Mouse (Mus musculus): Measurements from ENCODE around the gene Itpr2. TPM values are rescaled to one million over a fixed set of nuclear protein-coding genes. Genes with fewer than 3 reads are reported as not detected.

The Itpr2 gene
- total and polyA plus RNA-seq, 3 experiments: 2.3 to 46.0 (median 37.6) TPM

GRCm38 (mm10) chr6:146273256-146273655, 228.8 kb downstream of the Itpr2 start:
- TF ChIP-seq POLR2AphosphoS5 (IDR thresholded peaks at IDR 0.05; ENCODE audit: insufficient replicate concordance, low read depth, low read length) (no peak), GATA2 (IDR thresholded peaks at IDR 0.05; ENCODE audit: borderline replicate concordance, low read depth, low read length) (no peak), TAL1 (conservative IDR thresholded peaks at IDR 0.05; ENCODE audit: low read depth, low read length) (no peak), CTCF (IDR thresholded peaks at IDR 0.05; ENCODE audit: low read depth, low read length) (no peak), GATA1 (IDR thresholded peaks at IDR 0.05; ENCODE audit: borderline replicate concordance, low read length) (no peak)
- ATAC-seq (ENCODE audit: extremely low read depth, insufficient number of reproducible peaks, low FRiP score, poor library complexity, severe bottlenecking): no peak
- no peak for DNase-seq (ENCODE audit: low spot score)
- H3K4me3 ChIP-seq (ENCODE audit: low read depth, low read length): no peak overlapping the region
- H3K27me3 ChIP-seq (ENCODE audit: insufficient read depth, low read length): no peaks in the 10 kb centered on the region
- H3K36me3 ChIP-seq (replicated peaks): peaks cover 4% of the 10 kb centered on the region
- peaks cover 4% of the 10 kb centered on the region for H3K4me1 ChIP-seq (ENCODE audit: insufficient read depth, low read depth, low read length)
- no peaks in the 10 kb centered on the region for H3K9me3 ChIP-seq (replicated peaks)

GRCm38 (mm10) chr6:146272253-146273036, 229.6 kb downstream of the Itpr2 start:
- Histone ChIP-seq H3K9me3 (replicated peaks) (no peaks in the 10 kb centered on the region), H3K4me3 (ENCODE audit: low read depth, low read length) (no peak overlapping the region), H3K36me3 (replicated peaks) (peaks cover 4% of the 10 kb centered on the region), H3K4me1 (ENCODE audit: insufficient read depth, low read depth, low read length) (peaks cover 4% of the 10 kb centered on the region), H3K27me3 (ENCODE audit: insufficient read depth, low read length) (no peaks in the 10 kb centered on the region)
- ATAC-seq (ENCODE audit: extremely low read depth, insufficient number of reproducible peaks, low FRiP score, poor library complexity, severe bottlenecking) (no peak), DNase-seq (ENCODE audit: low spot score) (peak; percentile 32)
- TF ChIP-seq GATA1 (IDR thresholded peaks at IDR 0.05; ENCODE audit: borderline replicate concordance, low read length) (no peak), CTCF (IDR thresholded peaks at IDR 0.05; ENCODE audit: low read depth, low read length) (peak; percentile 73)

GRCm38 (mm10) chr6:146270776-146271533, 231.1 kb downstream of the Itpr2 start:
- H3K27me3 ChIP-seq (ENCODE audit: insufficient read depth, low read length): no peaks in the 10 kb centered on the region
- H3K36me3 ChIP-seq (replicated peaks): peaks cover 4% of the 10 kb centered on the region
- H3K9me3 ChIP-seq (replicated peaks): no peaks in the 10 kb centered on the region
- DNase-seq (ENCODE audit: low spot score) (peak; percentile 20), ATAC-seq (ENCODE audit: extremely low read depth, insufficient number of reproducible peaks, low FRiP score, poor library complexity, severe bottlenecking) (peak; percentile 96)
- H3K4me1 ChIP-seq (ENCODE audit: insufficient read depth, low read depth, low read length): peaks cover 4% of the 10 kb centered on the region
- TF ChIP-seq POLR2AphosphoS5 (IDR thresholded peaks at IDR 0.05; ENCODE audit: insufficient replicate concordance, low read depth, low read length): no peak
- H3K4me3 ChIP-seq (ENCODE audit: low read depth, low read length): no peak overlapping the region

GRCm38 (mm10) chr6:146270162-146270561, 231.9 kb downstream of the Itpr2 start:
- TF ChIP-seq CTCF (IDR thresholded peaks at IDR 0.05; ENCODE audit: low read depth, low read length) (no peak), GATA2 (IDR thresholded peaks at IDR 0.05; ENCODE audit: borderline replicate concordance, low read depth, low read length) (no peak), GATA1 (IDR thresholded peaks at IDR 0.05; ENCODE audit: borderline replicate concordance, low read length) (no peak), POLR2AphosphoS5 (IDR thresholded peaks at IDR 0.05; ENCODE audit: insufficient replicate concordance, low read depth, low read length) (no peak), TAL1 (conservative IDR thresholded peaks at IDR 0.05; ENCODE audit: low read depth, low read length) (no peak)
- Histone ChIP-seq H3K27me3 (ENCODE audit: insufficient read depth, low read length) (no peaks in the 10 kb centered on the region), H3K4me3 (ENCODE audit: low read depth, low read length) (no peak overlapping the region), H3K36me3 (replicated peaks) (peaks cover 4% of the 10 kb centered on the region), H3K4me1 (ENCODE audit: insufficient read depth, low read depth, low read length) (peaks cover 4% of the 10 kb centered on the region), H3K9me3 (replicated peaks) (no peaks in the 10 kb centered on the region)
- no peak for ATAC-seq (ENCODE audit: extremely low read depth, insufficient number of reproducible peaks, low FRiP score, poor library complexity, severe bottlenecking)
- DNase-seq (ENCODE audit: low spot score): no peak

GRCm38 (mm10) chr6:146269291-146269690, 232.7 kb downstream of the Itpr2 start:
- peaks cover 3% of the 10 kb centered on the region for H3K36me3 ChIP-seq (replicated peaks)
- H3K4me1 ChIP-seq (ENCODE audit: insufficient read depth, low read depth, low read length): peaks cover 4% of the 10 kb centered on the region
- DNase-seq (ENCODE audit: low spot score): no peak
- no peaks in the 10 kb centered on the region for H3K27me3 ChIP-seq (ENCODE audit: insufficient read depth, low read length)
- ATAC-seq (ENCODE audit: extremely low read depth, insufficient number of reproducible peaks, low FRiP score, poor library complexity, severe bottlenecking): no peak
- TF ChIP-seq CTCF (IDR thresholded peaks at IDR 0.05; ENCODE audit: low read depth, low read length) (no peak), TAL1 (conservative IDR thresholded peaks at IDR 0.05; ENCODE audit: low read depth, low read length) (no peak), POLR2AphosphoS5 (IDR thresholded peaks at IDR 0.05; ENCODE audit: insufficient replicate concordance, low read depth, low read length) (no peak), GATA2 (IDR thresholded peaks at IDR 0.05; ENCODE audit: borderline replicate concordance, low read depth, low read length) (no peak), GATA1 (IDR thresholded peaks at IDR 0.05; ENCODE audit: borderline replicate concordance, low read length) (no peak)
- H3K4me3 ChIP-seq (ENCODE audit: low read depth, low read length): no peak overlapping the region
- H3K9me3 ChIP-seq (replicated peaks): no peaks in the 10 kb centered on the region

DNA sequence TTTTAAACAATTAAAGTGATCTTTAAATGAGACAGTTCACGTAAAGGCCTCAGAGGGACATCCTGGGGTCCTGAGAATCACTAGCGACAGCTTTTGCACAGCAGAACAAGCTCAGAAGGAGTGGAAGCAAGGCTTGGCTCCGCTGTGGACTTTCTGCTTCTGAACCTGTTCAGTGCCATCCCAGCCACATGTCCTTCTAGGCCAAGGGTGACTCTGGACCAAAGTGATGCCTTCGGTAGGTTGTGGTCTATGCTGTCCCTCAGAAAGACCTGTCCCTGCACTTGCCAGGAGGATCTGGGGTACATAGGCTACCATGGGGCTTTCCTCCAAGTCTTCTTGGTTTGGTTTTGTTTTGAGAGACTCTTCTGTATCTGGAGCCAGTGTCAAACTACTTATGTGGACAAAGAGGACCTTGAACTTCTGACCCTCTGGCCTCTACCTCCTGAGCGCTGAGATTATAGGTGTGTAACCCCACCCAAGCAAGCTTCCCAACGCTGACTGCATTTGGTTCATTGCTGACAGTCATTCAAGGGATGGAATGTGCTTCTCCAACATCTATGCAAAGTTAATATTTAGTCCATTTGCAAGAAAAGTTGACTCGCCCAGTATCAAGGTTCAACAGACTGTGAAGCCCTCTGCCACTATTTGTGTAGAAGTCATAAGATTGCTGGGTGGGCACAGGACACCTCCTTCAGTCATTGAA, 241.2 kb downstream of the Itpr2 start:
- H3K9me3 ChIP-seq (replicated peaks): no peaks in the 10 kb centered on the region
- 0 out of 2 replicates have a peak, but pooled peaks cover 4% of the 10 kb centered on the region for H3K4me1 ChIP-seq (ENCODE audit: insufficient read depth, low read depth, low read length)
- no peaks in the 10 kb centered on the region for H3K36me3 ChIP-seq (replicated peaks)
- ATAC-seq (ENCODE audit: extremely low read depth, insufficient number of reproducible peaks, low FRiP score, poor library complexity, severe bottlenecking): no peak
- DNase-seq (ENCODE audit: low spot score): no peak
- no peaks in the 10 kb centered on the region for H3K27me3 ChIP-seq (ENCODE audit: insufficient read depth, low read length)
- H3K4me3 ChIP-seq (ENCODE audit: low read depth, low read length): no peak overlapping the region
- TF ChIP-seq GATA2 (IDR thresholded peaks at IDR 0.05; ENCODE audit: borderline replicate concordance, low read depth, low read length) (no peak), GATA1 (IDR thresholded peaks at IDR 0.05; ENCODE audit: borderline replicate concordance, low read length) (no peak), CTCF (IDR thresholded peaks at IDR 0.05; ENCODE audit: low read depth, low read length) (no peak), POLR2AphosphoS5 (IDR thresholded peaks at IDR 0.05; ENCODE audit: insufficient replicate concordance, low read depth, low read length) (no peak), TAL1 (conservative IDR thresholded peaks at IDR 0.05; ENCODE audit: low read depth, low read length) (no peak)

Measured in G1E (cell line).